Comparison of ENCODE assay signal across 19 mouse cellular contexts in genomic region chr11:84873042-84873833, GRCm38 (mm10). TPM values are rescaled to one million over a fixed set of nuclear protein-coding genes. Genes with fewer than 3 reads are reported as not detected.
DNase-seq lines count a peak whose midpoint lies in the region; ATAC-seq and TF ChIP-seq lines count a peak whose summit lies in the region.
"Had no signal": no experiment of that assay in that cellular context is flagged by ENCODE, and none has a peak within 500 bp of the region (broad histone marks: within the 10 kb centered on the region; RNA-seq: fewer than 3 reads in every experiment).

No protein-coding gene starts in this region.

- H3K27me3 ChIP-seq in MEL (ENCODE audit: control insufficient read depth in 1 of 2, insufficient read depth in 2 of 2, low read length in 2 of 2), result no peaks in the 10 kb centered on the region
- H3K27me3 ChIP-seq: embryonic facial prominence, embryonic 13.5 days; heart, embryonic 12.5 days; limb, embryonic 15.5 days; Patski had no signal

- no peak for DNase-seq in layer of hippocampus, adult 2 months (ENCODE audit: low spot score in 2 of 2)
- DNase-seq in layer of hippocampus, adult 8-10 months (ENCODE audit: low spot score in 2 of 2), result no peak
- DNase-seq in MEL (ENCODE audit: low read depth, low spot score), result peak; percentile 87
- no peak for DNase-seq in layer of hippocampus, adult 11-12 months (ENCODE audit: low spot score)
- DNase-seq in lung, postnatal 25 days (ENCODE audit: low spot score), result no peak
- DNase-seq in layer of hippocampus, postnatal 14 days (ENCODE audit: low spot score in 2 of 2), result no peak
- DNase-seq: cerebellum, adult 18-20 months; gastrocnemius, postnatal 10 days; midbrain, embryonic 14.5 days; right cerebral cortex, postnatal 14 days had no signal

- TF ChIP-seq CTCF in layer of hippocampus, adult 2 months (conservative IDR thresholded peaks at IDR 0.05), result peak; percentile 45
- TF ChIP-seq CTCF in MEL (IDR thresholded peaks at IDR 0.05 in 2 of 3, conservative IDR thresholded peaks at IDR 0.05 in 1 of 3; ENCODE audit: control insufficient read depth in 1 of 3, insufficient read depth in 1 of 3, low read depth in 2 of 3, low read length in 3 of 3, poor library complexity in 1 of 3, severe bottlenecking in 1 of 3), result peak; percentile 5 to 44 (median 19); a peak in 5 of 6 replicates

- peaks cover 3 to 12% of the 10 kb centered on the region in 2 experiments; a peak in 3 of 4 replicates for H3K4me1 ChIP-seq in MEL (ENCODE audit: control insufficient read depth in 1 of 2, insufficient read depth in 2 of 2, low read length in 2 of 2)
- H3K4me1 ChIP-seq: heart, embryonic 12.5 days had no signal

- no peaks in the 10 kb centered on the region for H3K9me3 ChIP-seq in MEL (replicated peaks; ENCODE audit: insufficient read depth, low read length)
- H3K9me3 ChIP-seq: embryonic facial prominence, embryonic 13.5 days; heart, embryonic 12.5 days; limb, embryonic 15.5 days had no signal

- peaks cover 0 to 23% of the 10 kb centered on the region in 2 experiments; a peak in 2 of 4 replicates for H3K36me3 ChIP-seq in MEL (ENCODE audit: control insufficient read depth in 1 of 2, insufficient read depth in 2 of 2, low read length in 2 of 2)
- H3K36me3 ChIP-seq: limb, embryonic 15.5 days had no signal

- peaks cover 27% of the 10 kb centered on the region for H3K79me2 ChIP-seq in MEL (ENCODE audit: control insufficient read depth, insufficient read depth, low read length, poor library complexity)

- H3K27ac ChIP-seq in layer of hippocampus, adult 2 months, result no peak overlapping the region
- peak overlapping the region; percentile 63 for H3K27ac ChIP-seq in MEL (ENCODE audit: control insufficient read depth, low read depth, low read length)
- H3K27ac ChIP-seq: embryonic facial prominence, embryonic 13.5 days; limb, embryonic 15.5 days; macrophage had no signal

- no peak; the same call in 1 of the 2 replicates for TF ChIP-seq RAD21 in MEL (IDR thresholded peaks at IDR 0.05; ENCODE audit: low read depth, low read length)

- no peak for TF ChIP-seq POLR2A in MEL (IDR thresholded peaks at IDR 0.05; ENCODE audit: control insufficient read depth in 1 of 2, insufficient read depth in 1 of 2, low read depth in 1 of 2, low read length in 2 of 2, poor library complexity in 1 of 2)

- no peak overlapping the region for H3K4me3 ChIP-seq in layer of hippocampus, adult 2 months
- peak overlapping the region in 1 of 2 experiments; percentile 23; a peak in 2 of 4 replicates for H3K4me3 ChIP-seq in MEL (ENCODE audit: control insufficient read depth in 1 of 2, insufficient read depth in 1 of 2, low read depth in 2 of 2, low read length in 2 of 2)
- H3K4me3 ChIP-seq: embryonic facial prominence, embryonic 13.5 days; heart, embryonic 12.5 days; limb, embryonic 15.5 days had no signal

- H3K9ac ChIP-seq in MEL (ENCODE audit: control insufficient read depth, low read depth, low read length, poor library complexity, severe bottlenecking), result peak overlapping the region; percentile 54
- H3K9ac ChIP-seq: embryonic facial prominence, embryonic 13.5 days; heart, embryonic 12.5 days; limb, embryonic 15.5 days had no signal

- peak; percentile 92 to 94; a peak in 3 of 4 replicates for TF ChIP-seq EP300 in MEL (IDR thresholded peaks at IDR 0.05; ENCODE audit: low read depth in 1 of 2, low read length in 2 of 2)

- peak; percentile 71 for ATAC-seq in erythroid progenitor cell, adult 5-6 weeks (replicated peaks; ENCODE audit: low FRiP score, poor library complexity, severe bottlenecking)
- ATAC-seq in megakaryocyte progenitor cell, adult 5-6 weeks (replicated peaks; ENCODE audit: poor library complexity), result peak; percentile 45
- ATAC-seq: forebrain, embryonic 16.5 days; inflammation-experienced regulatory T-cells, adult 6 months; Patski had no signal

TF ChIP-seq in MEL, 35 proteins besides CTCF, POLR2A, EP300 and RAD21 (continues in another document):
- TF ChIP-seq MAZ (IDR thresholded peaks at IDR 0.05; ENCODE audit: low read depth, low read length) (no peak), HCFC1 (IDR thresholded peaks at IDR 0.05; ENCODE audit: low read depth, low read length) (0 out of 2 replicates have a peak, but pooled peaks have one; percentile 57), NRF1 (IDR thresholded peaks at IDR 0.05; ENCODE audit: insufficient read depth, low read depth, low read length, poor library complexity, severe bottlenecking) (no peak), CHD1 (IDR thresholded peaks at IDR 0.05; ENCODE audit: low read depth, low read length) (no peak), ZKSCAN1 (IDR thresholded peaks at IDR 0.05; ENCODE audit: low read depth, low read length) (peak; percentile 47; the same call in 1 of the 2 replicates), MXI1 (IDR thresholded peaks at IDR 0.05; ENCODE audit: low read depth, low read length) (0 out of 2 replicates have a peak, but pooled peaks have one; percentile 16), CHD2 (IDR thresholded peaks at IDR 0.05; ENCODE audit: low read length) (peak; percentile 15; the same call in 1 of the 2 replicates), MYC (IDR thresholded peaks at IDR 0.05; ENCODE audit: low read depth, low read length) (peak; percentile 83), MYB (IDR thresholded peaks at IDR 0.05; ENCODE audit: low read depth, low read length) (peak; percentile 80), UBTF (IDR thresholded peaks at IDR 0.05; ENCODE audit: borderline replicate concordance, insufficient read depth, low read depth, low read length) (no peak), ZNF384 (IDR thresholded peaks at IDR 0.05; ENCODE audit: low read depth, low read length) (peak; percentile 98), USF1 (IDR thresholded peaks at IDR 0.05; ENCODE audit: low read depth, low read length) (no peak)

RNA-seq across cellular contexts. Expression of gene Ggnbp2, which starts 2.6 kb away (rescaled TPM):
- total RNA-seq in layer of hippocampus, adult 2 months (2021), result 10 to 100 TPM; 87.7 to 92.2 TPM
- total RNA-seq in layer of hippocampus, adult 8-10 months (2022), result 100 to 1,000 TPM in 1 of 4 experiments, 10 to 100 TPM in 3; 91.1 to 104 (median 95.4) TPM
- total RNA-seq in MEL (2012; rRNA removed), result 55.4 and 65.2 TPM in 2 replicates
- 10 to 100 TPM; 83.0 to 89.6 TPM for polyA plus RNA-seq in MEL (2012; ENCODE audit: insufficient read depth in 1 of 2, insufficient read length in 2 of 2, low read depth in 1 of 2, low replicate concordance in 2 of 2, missing spikeins in 1 of 2)
- 268 and 506 TPM in 2 replicates for total RNA-seq in erythroid progenitor cell, adult 5-6 weeks (2015; ENCODE audit: low replicate concordance)
- 686 and 829 TPM in 2 replicates for total RNA-seq in erythroid progenitor cell, adult 5-6 weeks (2017; ENCODE audit: low replicate concordance)
- total RNA-seq in megakaryocyte progenitor cell, adult 5-6 weeks (2015), result 118 and 133 TPM in 2 replicates
- total RNA-seq in megakaryocyte progenitor cell, adult 5-6 weeks (2017), result 114 and 143 TPM in 2 replicates
- 10 to 100 TPM; 77.0 to 79.0 TPM for total RNA-seq in layer of hippocampus, postnatal 14 days (2021)

RNA-seq across cellular contexts. Expression of gene Myo19, which starts 6.7 kb away (rescaled TPM):
- 10 to 100 TPM in 1 of 2 experiments, 1 to 10 TPM in 1; 8.9 to 11.5 TPM for total RNA-seq in layer of hippocampus, adult 2 months (2021)
- total RNA-seq in layer of hippocampus, adult 8-10 months (2022), result 10 to 100 TPM in 1 of 4 experiments, 1 to 10 TPM in 3; 8.5 to 14.4 (median 9.0) TPM
- total RNA-seq in MEL (2012; rRNA removed), result 11.5 and 14.9 TPM in 2 replicates
- 10 to 100 TPM in 1 of 2 experiments, not detected in 1; 27.1 TPM for polyA plus RNA-seq in MEL (2012; ENCODE audit: insufficient read depth in 1 of 2, insufficient read length in 2 of 2, low read depth in 1 of 2, low replicate concordance in 2 of 2, missing spikeins in 1 of 2)
- total RNA-seq in erythroid progenitor cell, adult 5-6 weeks (2015; ENCODE audit: low replicate concordance), result 6.1 and 15.5 TPM in 2 replicates
- 6.5 and 10.5 TPM in 2 replicates for total RNA-seq in erythroid progenitor cell, adult 5-6 weeks (2017; ENCODE audit: low replicate concordance)
- total RNA-seq in megakaryocyte progenitor cell, adult 5-6 weeks (2015), result 6.6 and 9.0 TPM in 2 replicates
- total RNA-seq in megakaryocyte progenitor cell, adult 5-6 weeks (2017), result 4.3 and 4.5 TPM in 2 replicates
- 10 to 100 TPM; 10.1 to 12.2 TPM for total RNA-seq in layer of hippocampus, postnatal 14 days (2021)

RNA-seq across cellular contexts. Expression of gene Pigw, which starts 6.8 kb away (rescaled TPM):
- 1 to 10 TPM; 7.4 to 7.5 TPM for total RNA-seq in layer of hippocampus, adult 2 months (2021)
- 1 to 10 TPM; 6.9 to 7.8 (median 7.6) TPM for total RNA-seq in layer of hippocampus, adult 8-10 months (2022)
- total RNA-seq in MEL (2012; rRNA removed), result 2.5 and 2.7 TPM in 2 replicates
- 1 to 10 TPM in 1 of 2 experiments, not detected in 1; 3.5 TPM for polyA plus RNA-seq in MEL (2012; ENCODE audit: insufficient read depth in 1 of 2, insufficient read length in 2 of 2, low read depth in 1 of 2, low replicate concordance in 2 of 2, missing spikeins in 1 of 2)
- total RNA-seq in erythroid progenitor cell, adult 5-6 weeks (2015; ENCODE audit: low replicate concordance), result 1.7 and 4.7 TPM in 2 replicates
- total RNA-seq in erythroid progenitor cell, adult 5-6 weeks (2017; ENCODE audit: low replicate concordance), result 5.0 and 6.9 TPM in 2 replicates
- total RNA-seq in megakaryocyte progenitor cell, adult 5-6 weeks (2015), result 4.6 and 7.0 TPM in 2 replicates
- 3.3 and 4.1 TPM in 2 replicates for total RNA-seq in megakaryocyte progenitor cell, adult 5-6 weeks (2017)
- total RNA-seq in layer of hippocampus, postnatal 14 days (2021), result 1 to 10 TPM; 7.3 to 8.7 TPM

RNA-seq across cellular contexts. Expression of gene Znhit3, which starts 42.9 kb away (rescaled TPM):
- total RNA-seq in layer of hippocampus, adult 2 months (2021), result 10 to 100 TPM; 30.7 to 32.1 TPM
- total RNA-seq in layer of hippocampus, adult 8-10 months (2022), result 10 to 100 TPM; 26.9 to 34.3 (median 31.1) TPM
- total RNA-seq in MEL (2012; rRNA removed), result 67.7 and 76.1 TPM in 2 replicates
- 10 to 100 TPM in 1 of 2 experiments, not detected in 1; 49.6 TPM for polyA plus RNA-seq in MEL (2012; ENCODE audit: insufficient read depth in 1 of 2, insufficient read length in 2 of 2, low read depth in 1 of 2, low replicate concordance in 2 of 2, missing spikeins in 1 of 2)
- 9.4 and 26.4 TPM in 2 replicates for total RNA-seq in erythroid progenitor cell, adult 5-6 weeks (2015; ENCODE audit: low replicate concordance)
- total RNA-seq in erythroid progenitor cell, adult 5-6 weeks (2017; ENCODE audit: low replicate concordance), result 6.0 and 14.2 TPM in 2 replicates
- 43.9 and 48.9 TPM in 2 replicates for total RNA-seq in megakaryocyte progenitor cell, adult 5-6 weeks (2015)
- total RNA-seq in megakaryocyte progenitor cell, adult 5-6 weeks (2017), result 27.1 and 32.3 TPM in 2 replicates
- 10 to 100 TPM; 27.0 to 29.6 TPM for total RNA-seq in layer of hippocampus, postnatal 14 days (2021)

RNA-seq across cellular contexts. Expression of gene Dhrs11, which starts 44.4 kb away (rescaled TPM):
- total RNA-seq in layer of hippocampus, adult 2 months (2021), result 1 to 10 TPM; 6.2 TPM
- 1 to 10 TPM; 5.6 to 8.5 (median 6.5) TPM for total RNA-seq in layer of hippocampus, adult 8-10 months (2022)
- 29.4 and 36.6 TPM in 2 replicates for total RNA-seq in MEL (2012; rRNA removed)
- 10 to 100 TPM in 1 of 2 experiments, not detected in 1; 37.7 TPM for polyA plus RNA-seq in MEL (2012; ENCODE audit: insufficient read depth in 1 of 2, insufficient read length in 2 of 2, low read depth in 1 of 2, low replicate concordance in 2 of 2, missing spikeins in 1 of 2)
- total RNA-seq in erythroid progenitor cell, adult 5-6 weeks (2015; ENCODE audit: low replicate concordance), result 865 and 926 TPM in 2 replicates
- total RNA-seq in erythroid progenitor cell, adult 5-6 weeks (2017; ENCODE audit: low replicate concordance), result 517 and 556 TPM in 2 replicates
- total RNA-seq in megakaryocyte progenitor cell, adult 5-6 weeks (2015), result 21.0 and 23.1 TPM in 2 replicates
- total RNA-seq in megakaryocyte progenitor cell, adult 5-6 weeks (2017), result 14.7 and 20.1 TPM in 2 replicates
- total RNA-seq in layer of hippocampus, postnatal 14 days (2021), result 1 to 10 TPM; 7.1 to 7.4 TPM
